Mouse (Mus musculus): ENCODE measurements around the gene Platr17. TPM values are rescaled to one million over a fixed set of nuclear protein-coding genes. Genes with fewer than 3 reads are reported as not detected.
"Not testable (repeated sequence)": the region's sequence is repeated elsewhere in the genome, so short reads cannot be mapped to it uniquely, and the experiment has no call there.

Platr17 gene
- polyA plus RNA-seq, 1 experiment from 2014 or later, result not detected

GRCm38 (mm10) chr17:33891892-33892291 lies 13.0 kb upstream of the Platr17 start:
- ATAC-seq (ENCODE audit: low FRiP score); H3K27me3 ChIP-seq; H3K9me3 ChIP-seq; H3K9ac ChIP-seq; H3K4me3 ChIP-seq (replicated peaks); H3K36me3 ChIP-seq (replicated peaks); H3K4me2 ChIP-seq; H3K27ac ChIP-seq: not testable (repeated sequence)
- 74% methylated on average over 6 of the region's 6 CpGs for WGBS
- H3K4me1 ChIP-seq, result peaks cover 13% of the 10 kb centered on the region

GRCm38 (mm10) chr17:33892429-33892828 lies 12.5 kb upstream of the Platr17 start:
- Histone ChIP-seq H3K27me3 (no peaks in the 10 kb centered on the region; the same call in 1 of the 2 replicates), H3K9ac (no peak overlapping the region), H3K4me3 (replicated peaks) (no peak overlapping the region), H3K36me3 (replicated peaks) (no peaks in the 10 kb centered on the region), H3K9me3 (no peaks in the 10 kb centered on the region), H3K4me1 (peaks cover 13% of the 10 kb centered on the region), H3K27ac (no peak overlapping the region), H3K4me2 (no peak overlapping the region)
- ATAC-seq (ENCODE audit: low FRiP score), result no peak
- 28% methylated on average over 7 of the region's 7 CpGs for WGBS

- H3K36me3 ChIP-seq (replicated peaks); H3K9me3 ChIP-seq; H3K4me2 ChIP-seq; H3K4me3 ChIP-seq (replicated peaks); H3K27me3 ChIP-seq; ATAC-seq (ENCODE audit: low FRiP score); H3K9ac ChIP-seq; H3K27ac ChIP-seq: not testable (repeated sequence)
- H3K4me1 ChIP-seq, result peaks cover 13% of the 10 kb centered on the region
- WGBS, result 82% methylated on average over 4 of the region's 4 CpGs
Observed at GRCm38 (mm10) chr17:33893011-33893410, 11.9 kb upstream of the Platr17 start.

- no peak overlapping the region for H3K4me3 ChIP-seq (replicated peaks)
- 39% methylated on average over 6 of the region's 6 CpGs for WGBS
- H3K27me3 ChIP-seq, result no peaks in the 10 kb centered on the region; the same call in 1 of the 2 replicates
- no peaks in the 10 kb centered on the region for H3K4me1 ChIP-seq
- H3K4me2 ChIP-seq, result no peak overlapping the region
- H3K27ac ChIP-seq, result no peak overlapping the region
- H3K9me3 ChIP-seq, result no peaks in the 10 kb centered on the region
- H3K9ac ChIP-seq, result no peak overlapping the region
- no peak for ATAC-seq (ENCODE audit: low FRiP score)
- no peaks in the 10 kb centered on the region for H3K36me3 ChIP-seq (replicated peaks)
Observed at GRCm38 (mm10) chr17:33897114-33897794, 7.7 kb upstream of the Platr17 start.

- H3K4me3 ChIP-seq (replicated peaks); H3K9ac ChIP-seq; H3K27me3 ChIP-seq; H3K36me3 ChIP-seq (replicated peaks); ATAC-seq (ENCODE audit: low FRiP score); H3K9me3 ChIP-seq; H3K4me1 ChIP-seq; H3K4me2 ChIP-seq; H3K27ac ChIP-seq: not testable (repeated sequence)
- 80% methylated on average over 4 of the region's 4 CpGs for WGBS
Observed at GRCm38 (mm10) chr17:33898193-33898592, 6.7 kb upstream of the Platr17 start.

GRCm38 (mm10) chr17:33899642-33900041 lies 5.3 kb upstream of the Platr17 start:
- Histone ChIP-seq H3K27ac (no peak overlapping the region), H3K4me3 (replicated peaks) (no peak overlapping the region), H3K9ac (no peak overlapping the region), H3K4me1 (no peaks in the 10 kb centered on the region), H3K4me2 (no peak overlapping the region), H3K36me3 (replicated peaks) (no peaks in the 10 kb centered on the region), H3K9me3 (no peaks in the 10 kb centered on the region), H3K27me3 (no peaks in the 10 kb centered on the region; the same call in 1 of the 2 replicates)
- no peak for ATAC-seq (ENCODE audit: low FRiP score)
- 86% methylated on average over 4 of the region's 4 CpGs for WGBS

- Histone ChIP-seq H3K4me3 (replicated peaks) (no peak overlapping the region), H3K36me3 (replicated peaks) (no peaks in the 10 kb centered on the region), H3K4me2 (no peak overlapping the region), H3K27ac (no peak overlapping the region), H3K9ac (0 out of 2 replicates have a peak overlapping the region, but pooled peaks have one; percentile 1), H3K4me1 (no peaks in the 10 kb centered on the region), H3K27me3 (no peaks in the 10 kb centered on the region), H3K9me3 (no peaks in the 10 kb centered on the region)
- 74% methylated on average over 7 of the region's 7 CpGs for WGBS
- no peak for ATAC-seq (ENCODE audit: low FRiP score)
Observed at GRCm38 (mm10) chr17:33900281-33900988, 4.5 kb upstream of the Platr17 start.

- Histone ChIP-seq H3K27me3 (no peaks in the 10 kb centered on the region), H3K4me1 (no peaks in the 10 kb centered on the region), H3K4me2 (no peak overlapping the region), H3K9ac (no peak overlapping the region), H3K9me3 (no peaks in the 10 kb centered on the region), H3K4me3 (replicated peaks) (no peak overlapping the region), H3K27ac (no peak overlapping the region), H3K36me3 (replicated peaks) (no peaks in the 10 kb centered on the region)
- 89% methylated on average over 4 of the region's 4 CpGs for WGBS
- ATAC-seq (ENCODE audit: low FRiP score), result no peak
Observed at GRCm38 (mm10) chr17:33900989-33901314, 4.0 kb upstream of the Platr17 start.

GRCm38 (mm10) chr17:33901653-33902052 lies 3.3 kb upstream of the Platr17 start:
- no peak overlapping the region for H3K4me2 ChIP-seq
- WGBS, result 78% methylated on average over 4 of the region's 4 CpGs
- no peaks in the 10 kb centered on the region for H3K9me3 ChIP-seq
- H3K27ac ChIP-seq, result no peak overlapping the region
- ATAC-seq (ENCODE audit: low FRiP score), result no peak
- no peak overlapping the region for H3K9ac ChIP-seq
- H3K4me3 ChIP-seq (replicated peaks), result no peak overlapping the region
- H3K27me3 ChIP-seq, result no peaks in the 10 kb centered on the region
- no peaks in the 10 kb centered on the region for H3K36me3 ChIP-seq (replicated peaks)
- no peaks in the 10 kb centered on the region for H3K4me1 ChIP-seq

- no peak overlapping the region for H3K27ac ChIP-seq
- H3K4me1 ChIP-seq, result no peaks in the 10 kb centered on the region
- H3K36me3 ChIP-seq (replicated peaks), result no peaks in the 10 kb centered on the region
- H3K27me3 ChIP-seq, result no peaks in the 10 kb centered on the region
- H3K9ac ChIP-seq, result no peak overlapping the region
- no peak for ATAC-seq (ENCODE audit: low FRiP score)
- H3K4me3 ChIP-seq (replicated peaks), result no peak overlapping the region
- H3K4me2 ChIP-seq, result no peak overlapping the region
- WGBS, result 75% methylated on average over 4 of the region's 4 CpGs
- no peaks in the 10 kb centered on the region for H3K9me3 ChIP-seq
Observed at GRCm38 (mm10) chr17:33902079-33902478, 2.9 kb upstream of the Platr17 start.

- WGBS, result 90% methylated on average over 7 of the region's 7 CpGs
Observed at GRCm38 (mm10) chr17:33902491-33902890, 2.4 kb upstream of the Platr17 start.

GRCm38 (mm10) chr17:33903911-33904651 lies 854 bp upstream of the Platr17 start:
- H3K4me3 ChIP-seq (replicated peaks); H3K27ac ChIP-seq; H3K27me3 ChIP-seq; H3K4me2 ChIP-seq; H3K36me3 ChIP-seq (replicated peaks); ATAC-seq (ENCODE audit: low FRiP score); H3K9ac ChIP-seq; H3K9me3 ChIP-seq: not testable (repeated sequence)
- 81% methylated on average over 6 of the region's 6 CpGs for WGBS
- peaks cover 11% of the 10 kb centered on the region for H3K4me1 ChIP-seq

More at GRCm38 (mm10) chr17:33902491-33902890, 2.4 kb upstream of the Platr17 start:
- H3K9me3 ChIP-seq, result no peaks in the 10 kb centered on the region
- no peaks in the 10 kb centered on the region for H3K27me3 ChIP-seq
- ATAC-seq (ENCODE audit: low FRiP score), result no peak
- no peak overlapping the region for H3K4me3 ChIP-seq (replicated peaks)
- H3K4me1 ChIP-seq, result 0 out of 2 replicates have a peak, but pooled peaks cover under 1% of the 10 kb centered on the region
- no peak overlapping the region for H3K4me2 ChIP-seq
- no peaks in the 10 kb centered on the region for H3K36me3 ChIP-seq (replicated peaks)
- no peak overlapping the region for H3K27ac ChIP-seq
- no peak overlapping the region for H3K9ac ChIP-seq

All from forebrain, embryonic 12.5 days (tissue).